Mouse (Mus musculus) liver, adult 2 months (tissue): ENCODE data around the gene Bcl9l. TPM values are rescaled to one million over a fixed set of nuclear protein-coding genes. Genes with fewer than 3 reads are reported as not detected.

Experiments
- DNase-seq: peaks from one replicate; pipeline ENCODE4 v3.0.0-alpha.2; 2011; ENCODE audit warnings: low read depth, low spot score; ENCODE audit errors: extremely low read depth
- H3K27ac ChIP-seq: fragments of 200-500 bp; replicated peaks from 2 replicates; pipeline ENCODE4 v1.5.1; 2012; ENCODE audit warnings: low read depth, mild to moderate bottlenecking, control low read depth, inconsistent platforms, low read length; ENCODE audit not compliant: insufficient read depth
- H3K27me3 ChIP-seq: fragments of 200-500 bp; 2 replicates; pipeline ENCODE4 v1.6.1; 2012; ENCODE audit warnings: mild to moderate bottlenecking, moderate library complexity, low read length, inconsistent platforms; ENCODE audit not compliant: control insufficient read depth, insufficient read depth
- H3K36me3 ChIP-seq: fragments of 200-500 bp; 2 replicates; pipeline ENCODE4 v1.6.1; 2012; ENCODE audit warnings: low read length, inconsistent platforms; ENCODE audit not compliant: control insufficient read depth, insufficient read depth
- H3K4me1 ChIP-seq: fragments of 200-500 bp; 2 replicates; pipeline ENCODE4 v1.6.1; 2011; ENCODE audit warnings: low read length; ENCODE audit not compliant: control insufficient read depth, insufficient read depth
- H3K4me3 ChIP-seq: fragments of 200-500 bp; 2 replicates; pipeline ENCODE4 v1.5.1; 2011; ENCODE audit warnings: low read depth, mild to moderate bottlenecking, control low read depth, low read length, moderate library complexity; ENCODE audit not compliant: insufficient read depth
- H3K79me2 ChIP-seq: fragments of 200-500 bp; 2 replicates; pipeline ENCODE4 v1.6.1; 2012; ENCODE audit warnings: inconsistent platforms, mild to moderate bottlenecking, low read length, moderate library complexity; ENCODE audit not compliant: control insufficient read depth, insufficient read depth
- H3K9ac ChIP-seq: fragments of 200-500 bp; 2 replicates; pipeline ENCODE4 v1.6.1; 2012; ENCODE audit warnings: low read depth, mild to moderate bottlenecking, control low read depth, inconsistent platforms, low read length
- CTCF ChIP-seq: fragments of 200-500 bp; IDR thresholded peaks from 2 replicates; pipeline ENCODE4 v1.5.1; 2011; ENCODE audit warnings: low read depth, low read length, control low read depth
- POLR2A ChIP-seq: fragments of 200-500 bp; IDR thresholded peaks from 2 replicates; pipeline ENCODE4 v1.6.1; 2011; ENCODE audit warnings: low read length, control low read depth; ENCODE audit not compliant: insufficient read depth; ENCODE audit errors: extremely low read depth
- WGBS: fragments of 180-500 bp; shearing (Covaris S2); methylation state at CpG from one replicate; pipeline ENCODE4 v1.1.7; 2018; 5-methylcytosine and 5-hydroxymethylcytosine counted together
- polyA plus RNA-seq: library from polyadenylated mRNA; depleted of rRNA; stranded (reverse); fragments of >200 nt; gene quantifications from 2 replicates; pipeline ENCODE4 v1.2.3, GENCODE M21; 2012
- total RNA-seq: library from RNA; depleted of rRNA; stranded (reverse); fragments of >200 nt; gene quantifications from 2 replicates; pipeline ENCODE4 v1.2.3, GENCODE M21; 2014

Gene Bcl9l
- total and polyA plus RNA-seq, 2 experiments, result 5.4 to 27.9 TPM

GRCm38 (mm10) chr9:44492631-44493461 is 10.2 kb downstream of the Bcl9l start:
- no peak overlapping the region for H3K27ac ChIP-seq

GRCm38 (mm10) chr9:44494261-44494862 is 11.7 kb downstream of the Bcl9l start:
- H3K4me3 ChIP-seq, result no peak overlapping the region
- no peak for DNase-seq
- H3K27ac ChIP-seq, result 0 out of 2 replicates have a peak overlapping the region, but pooled peaks have one; percentile 13

More at GRCm38 (mm10) chr9:44492631-44493461, 10.2 kb downstream of the Bcl9l start:
- Histone ChIP-seq H3K27me3 (no peaks in the 10 kb centered on the region), H3K36me3 (no peaks in the 10 kb centered on the region), H3K9ac (no peak overlapping the region), H3K4me3 (no peak overlapping the region), H3K4me1 (peaks cover 50% of the 10 kb centered on the region), H3K79me2 (peaks cover 47% of the 10 kb centered on the region)
- DNase-seq, result no peak
- 80% methylated on average over 17 of the region's 17 CpGs for WGBS
- TF ChIP-seq CTCF, result no peak
- TF ChIP-seq POLR2A, result no peak

GRCm38 (mm10) chr9:44494863-44495809 is 12.5 kb downstream of the Bcl9l start:
- Histone ChIP-seq H3K4me1 (peaks cover 44% of the 10 kb centered on the region), H3K79me2 (peaks cover 47% of the 10 kb centered on the region), H3K27ac (peak overlapping the region; percentile 13; the same call in 1 of the 2 replicates), H3K36me3 (no peaks in the 10 kb centered on the region), H3K27me3 (no peaks in the 10 kb centered on the region), H3K9ac (0 out of 2 replicates have a peak overlapping the region, but pooled peaks have one; percentile 4), H3K4me3 (no peak overlapping the region)
- TF ChIP-seq CTCF, result no peak
- TF ChIP-seq POLR2A, result no peak
- DNase-seq, result no peak
- 39% methylated on average over 9 of the region's 9 CpGs for WGBS

More at GRCm38 (mm10) chr9:44494261-44494862, 11.7 kb downstream of the Bcl9l start:
- Histone ChIP-seq H3K27me3 (no peaks in the 10 kb centered on the region), H3K4me1 (peaks cover 50% of the 10 kb centered on the region), H3K9ac (peak overlapping the region; percentile 31), H3K79me2 (peaks cover 47% of the 10 kb centered on the region), H3K36me3 (no peaks in the 10 kb centered on the region)
- WGBS, result 32% methylated on average over 11 of the region's 11 CpGs
- no peak for TF ChIP-seq CTCF
- TF ChIP-seq POLR2A, result no peak

DNA sequence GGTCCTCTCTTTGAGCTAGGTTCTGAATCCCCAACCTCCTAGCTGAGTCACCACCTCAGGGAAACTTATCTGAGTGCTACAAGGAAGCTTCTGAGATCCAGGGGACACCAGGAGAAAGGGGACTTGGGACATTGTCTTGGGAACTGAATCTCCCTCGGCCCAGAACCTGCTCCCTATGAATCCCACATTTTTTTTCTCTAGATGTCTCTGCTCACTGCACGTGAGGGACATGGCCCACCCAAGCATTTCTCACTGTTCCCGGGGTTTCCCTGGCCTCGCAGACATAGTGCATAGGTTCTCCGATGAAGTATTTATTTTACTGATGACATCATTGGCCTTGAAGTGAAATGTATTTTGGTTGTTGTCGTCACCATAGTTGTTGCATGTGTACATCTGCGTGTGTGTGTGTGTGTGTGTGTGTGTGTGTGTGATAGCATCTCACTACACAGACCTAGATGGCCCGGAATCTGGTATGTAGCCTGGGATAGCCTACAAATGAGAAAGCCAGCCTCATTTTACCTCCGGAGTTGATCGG is 13.3 kb downstream of the Bcl9l start:
- WGBS, result 78% methylated on average over 10 of the region's 10 CpGs
- Histone ChIP-seq H3K4me1 (peaks cover 42% of the 10 kb centered on the region), H3K27me3 (no peaks in the 10 kb centered on the region), H3K36me3 (no peaks in the 10 kb centered on the region), H3K4me3 (no peak overlapping the region), H3K9ac (no peak overlapping the region), H3K27ac (no peak overlapping the region), H3K79me2 (peaks cover 47% of the 10 kb centered on the region)
- no peak for DNase-seq
- no peak for TF ChIP-seq CTCF
- no peak for TF ChIP-seq POLR2A

DNA sequence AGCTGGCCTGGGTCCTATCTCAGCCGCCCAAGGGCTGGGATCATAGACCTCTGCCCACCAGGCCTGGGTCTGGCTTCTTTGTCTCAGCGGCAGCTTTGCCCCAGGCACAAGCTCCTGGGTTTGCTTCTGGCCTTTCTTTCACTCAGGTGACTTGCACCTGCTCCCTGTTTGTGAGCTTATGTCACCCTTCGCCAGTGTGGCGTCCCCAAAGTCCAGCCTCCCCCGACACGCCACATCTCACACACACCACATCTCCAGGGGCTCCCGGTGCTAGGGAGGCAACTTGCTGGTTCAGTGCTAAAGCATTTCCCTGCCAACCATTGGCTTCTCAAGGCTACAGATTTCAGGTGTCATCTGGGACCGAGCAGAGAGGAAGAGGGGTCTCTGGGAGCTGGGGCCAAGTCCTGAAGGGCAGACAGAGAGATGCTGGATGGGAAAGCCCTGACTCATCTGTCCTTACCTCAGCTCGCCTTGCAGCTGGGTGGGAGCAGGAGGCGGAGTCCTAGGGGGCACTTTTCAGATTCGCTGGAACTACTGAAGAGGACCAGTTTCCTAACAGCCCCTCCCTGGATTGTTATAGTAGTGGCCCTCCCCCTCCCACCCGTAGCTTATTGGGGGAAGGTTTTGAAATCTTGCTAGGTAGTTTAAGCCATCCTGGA is 14.3 kb downstream of the Bcl9l start:
- peaks cover 34% of the 10 kb centered on the region for H3K4me1 ChIP-seq
- H3K27ac ChIP-seq, result no peak overlapping the region
- no peak for DNase-seq
- TF ChIP-seq POLR2A, result no peak
- TF ChIP-seq CTCF, result no peak
- no peaks in the 10 kb centered on the region; the same call in 1 of the 2 replicates for H3K36me3 ChIP-seq
- H3K79me2 ChIP-seq, result peaks cover 41% of the 10 kb centered on the region
- H3K27me3 ChIP-seq, result no peaks in the 10 kb centered on the region
- H3K4me3 ChIP-seq, result no peak overlapping the region
- WGBS, result 74% methylated on average over 12 of the region's 12 CpGs
- no peak overlapping the region for H3K9ac ChIP-seq
